Comparison of ENCODE assay signal across 8 mouse cellular contexts in the genomic region with DNA sequence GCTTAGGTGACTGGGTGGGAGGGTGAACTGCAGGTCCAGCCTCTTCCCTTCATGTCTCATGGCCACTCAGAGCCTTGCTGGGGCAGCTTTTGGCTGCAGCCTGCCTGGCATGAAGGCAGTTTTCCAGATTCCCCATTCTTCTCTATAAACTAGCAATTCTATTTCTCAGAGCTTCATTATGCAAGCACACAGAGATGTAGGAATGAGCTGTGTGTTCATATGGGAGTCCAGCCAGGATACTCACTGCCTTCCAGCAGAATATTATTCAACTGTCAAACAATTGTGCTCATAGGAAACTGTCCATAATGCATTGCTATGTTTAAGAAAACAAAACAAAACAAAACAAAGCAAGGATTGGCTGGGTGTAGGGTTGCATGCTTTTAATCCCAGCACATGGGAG. TPM values are rescaled to one million over a fixed set of nuclear protein-coding genes. Genes with fewer than 3 reads are reported as not detected.
DNase-seq lines count a peak whose midpoint lies in the region; ATAC-seq and TF ChIP-seq lines count a peak whose summit lies in the region.

No protein-coding gene starts in this region.

- H3K4me1 ChIP-seq in hindbrain, postnatal 0 days (ENCODE audit: insufficient read depth, low read length), result peaks cover 41% of the 10 kb centered on the region
- peaks cover 29% of the 10 kb centered on the region for H3K4me1 ChIP-seq in hindbrain, embryonic 14.5 days (replicated peaks; ENCODE audit: control insufficient read depth, insufficient read depth, low read length)

- H3K27ac ChIP-seq in hindbrain, postnatal 0 days, result peak overlapping the region; percentile 65
- no peak overlapping the region; the same call in 1 of the 2 replicates for H3K27ac ChIP-seq in hindbrain, embryonic 14.5 days

- peak; percentile 44 for DNase-seq in cerebellum, adult 11-12 months
- no peak for DNase-seq in cerebellum, postnatal 4 days (ENCODE audit: low spot score in 2 of 2)
- peak; percentile 50 for DNase-seq in hindbrain, postnatal 0 days (ENCODE audit: low spot score)
- DNase-seq in hindbrain, embryonic 14.5 days (ENCODE audit: low spot score), result no peak
- DNase-seq in right cerebral cortex, adult 18-20 months, result peak; percentile 34
- DNase-seq in right cerebral cortex, postnatal 10 days (ENCODE audit: low spot score in 2 of 2), result no peak
- DNase-seq in telencephalon, adult 2 months (ENCODE audit: low read depth, low spot score), result peak; percentile 58
- DNase-seq in adrenal gland, adult 2 months, result no peak

- no peak overlapping the region for H3K4me2 ChIP-seq in hindbrain, postnatal 0 days (ENCODE audit: low read depth, low read length)
- H3K4me2 ChIP-seq in hindbrain, embryonic 14.5 days (replicated peaks), result no peak overlapping the region

- H3K9me3 ChIP-seq in hindbrain, postnatal 0 days (ENCODE audit: low read length), result no peaks in the 10 kb centered on the region
- no peaks in the 10 kb centered on the region for H3K9me3 ChIP-seq in hindbrain, embryonic 14.5 days (ENCODE audit: control insufficient read depth, low read length)

- ATAC-seq in hindbrain, postnatal 0 days, result no peak; the same call in 1 of the 2 replicates
- ATAC-seq in hindbrain, embryonic 14.5 days (ENCODE audit: low FRiP score), result no peak; the same call in 1 of the 2 replicates

- H3K27me3 ChIP-seq in hindbrain, postnatal 0 days (ENCODE audit: insufficient read depth, low read length), result no peaks in the 10 kb centered on the region
- H3K27me3 ChIP-seq in hindbrain, embryonic 14.5 days (ENCODE audit: control insufficient read depth, insufficient read depth, low read length), result no peaks in the 10 kb centered on the region

- no peaks in the 10 kb centered on the region for H3K36me3 ChIP-seq in hindbrain, postnatal 0 days (ENCODE audit: insufficient read depth, low read length)
- H3K36me3 ChIP-seq in hindbrain, embryonic 14.5 days (replicated peaks; ENCODE audit: control insufficient read depth, insufficient read depth), result no peaks in the 10 kb centered on the region

- no peak overlapping the region for H3K9ac ChIP-seq in hindbrain, postnatal 0 days (replicated peaks; ENCODE audit: low read length)
- no peak overlapping the region for H3K9ac ChIP-seq in hindbrain, embryonic 14.5 days

- no peak for TF ChIP-seq CTCF in hindbrain, postnatal 0 days (IDR thresholded peaks at IDR 0.05; ENCODE audit: low read depth)

- no peak overlapping the region for H3K4me3 ChIP-seq in hindbrain, postnatal 0 days (ENCODE audit: low read length)
- no peak overlapping the region for H3K4me3 ChIP-seq in hindbrain, embryonic 14.5 days (replicated peaks; ENCODE audit: low read length)

RNA-seq across cellular contexts. Expression of gene Rapgef1, which starts 50.2 kb away (rescaled TPM):
- 91.3 and 94.0 TPM in 2 replicates for total RNA-seq in hindbrain, postnatal 0 days (2014; rRNA removed)
- polyA plus RNA-seq in hindbrain, postnatal 0 days (2015; fragmentation: Nextera tagmentation; extraction: Ambion mirVana), result 13.7 and 14.4 TPM in 2 replicates
- 19.9 and 22.3 TPM in 2 replicates for polyA plus RNA-seq in hindbrain, embryonic 14.5 days (2014; fragmentation: Nextera tagmentation; extraction: Ambion mirVana)
- total RNA-seq in adrenal gland, adult 2 months (2021), result 10 to 100 TPM; 46.2 to 48.2 TPM
- polyA plus RNA-seq in adrenal gland, adult 2 months (2012; rRNA removed), result 44.1 and 50.9 TPM in 2 replicates

Comparison
In these comparisons a context has a peak if more than half of its experiments do, and no peak if none do; other contexts are left out.
1. DNase-seq: peak in cerebellum, adult 11-12 months (single experiment), hindbrain, postnatal 0 days (single experiment), right cerebral cortex, adult 18-20 months (single experiment) and telencephalon, adult 2 months (single experiment); none in cerebellum, postnatal 4 days (0 of 2), hindbrain, embryonic 14.5 days (single experiment), right cerebral cortex, postnatal 10 days (0 of 2) and adrenal gland, adult 2 months (single experiment).